ENCODE assay signal across 11 mouse cellular contexts in the genomic region with DNA sequence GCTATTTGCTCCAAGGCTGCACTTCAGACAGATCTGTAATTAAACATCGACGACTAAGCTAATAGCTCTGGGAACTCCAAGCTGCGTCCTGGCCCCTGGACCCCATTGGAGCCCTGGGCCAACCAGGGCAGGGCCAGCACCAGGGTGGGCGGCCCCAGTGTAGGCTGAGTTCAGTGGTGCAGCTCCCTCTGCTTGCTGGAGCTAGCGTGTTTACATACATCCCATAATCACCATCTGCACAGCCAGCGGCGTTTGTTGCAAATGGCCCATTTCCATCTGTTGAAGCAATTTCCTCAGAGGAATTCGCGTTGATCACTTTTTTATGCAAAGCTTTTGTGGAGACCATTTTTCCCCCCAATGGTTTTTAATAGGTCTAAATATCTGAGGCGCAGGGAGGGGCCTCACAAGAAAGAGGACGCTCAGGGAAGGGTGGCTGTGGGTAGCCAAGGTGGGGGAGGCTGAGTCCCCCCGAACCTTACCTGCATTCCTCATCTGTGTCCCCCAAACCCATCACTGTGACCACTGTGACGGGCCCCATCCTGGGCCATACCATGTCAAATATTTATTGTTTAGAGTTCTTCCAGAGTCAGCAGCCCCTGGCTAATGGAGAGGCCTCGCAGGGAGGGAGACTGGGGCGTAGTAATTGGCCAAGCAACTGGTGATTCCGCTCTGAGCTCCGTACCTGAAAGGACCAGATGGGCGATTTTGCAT.
A peak's percentile ranks its signal among the peaks of the same experiment; 100 is the strongest.
DNase-seq lines count a peak whose midpoint lies in the region; ATAC-seq lines count a peak whose summit lies in the region.
"Had no signal": no experiment of that assay in that cellular context is flagged by ENCODE, and none has a peak within 500 bp of the region (broad histone marks: within the 10 kb centered on the region; RNA-seq: fewer than 3 reads in every experiment).

No protein-coding gene starts in this region.

- H3K9me3 ChIP-seq in hindbrain, embryonic 12.5 days (replicated peaks): no peaks in the 10 kb centered on the region
- H3K9me3 ChIP-seq in midbrain, embryonic 13.5 days: no peaks in the 10 kb centered on the region
- H3K9me3 ChIP-seq: limb, embryonic 15.5 days had no signal

- WGBS in hindbrain, embryonic 12.5 days: 26% methylated on average over 18 of the region's 18 CpGs
- 44% methylated on average over 18 of the region's 18 CpGs for WGBS in midbrain, embryonic 13.5 days

- H3K4me1 ChIP-seq in hindbrain, embryonic 12.5 days: peaks cover 47% of the 10 kb centered on the region
- peaks cover 45% of the 10 kb centered on the region for H3K4me1 ChIP-seq in midbrain, embryonic 13.5 days (replicated peaks)

- peak; percentile 86 for ATAC-seq in hindbrain, embryonic 12.5 days (ENCODE audit: low FRiP score)
- peak; percentile 77 for ATAC-seq in midbrain, embryonic 13.5 days

- 0 out of 2 replicates have a peak, but pooled peaks cover 3% of the 10 kb centered on the region for H3K27me3 ChIP-seq in hindbrain, embryonic 12.5 days
- 0 out of 2 replicates have a peak, but pooled peaks cover 2% of the 10 kb centered on the region for H3K27me3 ChIP-seq in midbrain, embryonic 13.5 days

- H3K4me3 ChIP-seq in hindbrain, embryonic 12.5 days: no peak overlapping the region
- H3K4me3 ChIP-seq in midbrain, embryonic 13.5 days (replicated peaks): no peak overlapping the region
- H3K4me3 ChIP-seq: limb, embryonic 15.5 days; myocyte had no signal

- H3K27ac ChIP-seq in hindbrain, embryonic 12.5 days: peak overlapping the region; percentile 57; the same call in 1 of the 2 replicates
- H3K27ac ChIP-seq in midbrain, embryonic 13.5 days: peak overlapping the region; percentile 56
- H3K27ac ChIP-seq: limb, embryonic 15.5 days had no signal

- H3K36me3 ChIP-seq in hindbrain, embryonic 12.5 days: no peaks in the 10 kb centered on the region
- no peaks in the 10 kb centered on the region for H3K36me3 ChIP-seq in midbrain, embryonic 13.5 days
- H3K36me3 ChIP-seq: limb, embryonic 15.5 days had no signal

- 0 out of 2 replicates have a peak overlapping the region, but pooled peaks have one; percentile 6 for H3K4me2 ChIP-seq in hindbrain, embryonic 12.5 days (replicated peaks)
- H3K4me2 ChIP-seq in midbrain, embryonic 13.5 days (replicated peaks): no peak overlapping the region
- H3K4me2 ChIP-seq: limb, embryonic 15.5 days had no signal

- DNase-seq in ES-CJ7 (ENCODE audit: low read depth, low spot score) (peak; percentile 19), R1 (ENCODE audit: low read depth, low spot score) (peak; percentile 27)
- DNase-seq in spleen, adult 18-20 months: no peak
- no peak for DNase-seq in thymus, postnatal 14 days
- DNase-seq in gastrocnemius, adult 8-10 months (ENCODE audit: low spot score in 2 of 2): no peak
- no peak for DNase-seq in ovary, postnatal 36 days (ENCODE audit: low spot score)
- DNase-seq: kidney, postnatal 25 days had no signal

- H3K9ac ChIP-seq in hindbrain, embryonic 12.5 days: no peak overlapping the region
- H3K9ac ChIP-seq in midbrain, embryonic 13.5 days (replicated peaks): peak overlapping the region; percentile 40; the same call in 1 of the 2 replicates
- H3K9ac ChIP-seq: limb, embryonic 15.5 days had no signal

Comparison
In these comparisons a context has a peak if more than half of its experiments do, and no peak if none do; other contexts are left out.
1. DNase-seq: peak in ES-CJ7 (single experiment) and R1 (single experiment); none in spleen, adult 18-20 months (0 of 2), thymus, postnatal 14 days (single experiment), gastrocnemius, adult 8-10 months (0 of 2) and ovary, postnatal 36 days (single experiment).